Mouse (Mus musculus) kidney, postnatal 25 days (tissue): ENCODE measurements around the gene Gm21983.

Experiments
- DNase-seq, 2 experiments: peaks; one replicate each; pipeline ENCODE4 v3.0.0; 2021; ENCODE audit warnings: mixed read lengths in 2 of 2

The Gm21983 gene

GRCm38 (mm10) chr7:27184964-27185363 lies 4.1 kb upstream of the Gm21983 start:
- DNase-seq: peak; percentile 44 to 47

DNA sequence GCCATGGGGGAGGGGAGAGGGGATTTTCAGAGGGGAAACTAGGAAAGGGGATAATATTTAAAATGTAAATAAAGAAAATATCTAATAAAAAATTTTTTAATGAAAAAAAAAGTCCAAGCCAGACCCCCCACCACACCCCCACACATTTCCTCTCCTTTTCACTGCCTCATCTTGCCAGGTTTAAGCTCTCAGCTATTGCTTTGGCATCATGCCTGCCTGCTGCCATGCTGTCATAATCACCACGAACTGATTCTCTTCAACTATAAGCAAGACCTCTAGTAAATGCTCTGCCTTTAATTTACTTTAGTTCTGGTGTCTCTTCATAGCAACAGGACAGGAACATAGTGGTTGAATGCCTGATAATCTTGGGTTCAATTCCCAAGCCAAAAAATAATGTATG lies 1.6 kb upstream of the Gm21983 start:
- DNase-seq: no peak

DNA sequence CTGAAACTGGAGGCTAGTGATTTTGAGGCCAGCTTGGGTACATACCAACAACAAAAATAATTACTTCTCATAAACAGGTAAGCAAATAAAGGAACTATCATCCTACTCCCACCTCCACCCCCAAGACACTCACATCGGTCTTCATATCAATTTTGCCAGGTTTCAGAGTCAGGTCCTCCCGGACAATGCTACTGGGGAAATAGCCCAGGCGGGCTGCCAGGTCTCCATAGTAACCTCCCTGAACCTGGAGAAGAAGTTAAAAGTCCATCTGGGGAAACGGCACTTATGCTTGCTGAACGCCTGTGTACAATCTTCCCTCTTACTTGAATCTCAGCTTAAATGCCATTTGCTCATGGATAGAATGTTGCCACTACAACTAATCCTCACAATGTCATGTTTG lies 850 bp downstream of the Gm21983 start:
- DNase-seq: peak; percentile 93

DNA sequence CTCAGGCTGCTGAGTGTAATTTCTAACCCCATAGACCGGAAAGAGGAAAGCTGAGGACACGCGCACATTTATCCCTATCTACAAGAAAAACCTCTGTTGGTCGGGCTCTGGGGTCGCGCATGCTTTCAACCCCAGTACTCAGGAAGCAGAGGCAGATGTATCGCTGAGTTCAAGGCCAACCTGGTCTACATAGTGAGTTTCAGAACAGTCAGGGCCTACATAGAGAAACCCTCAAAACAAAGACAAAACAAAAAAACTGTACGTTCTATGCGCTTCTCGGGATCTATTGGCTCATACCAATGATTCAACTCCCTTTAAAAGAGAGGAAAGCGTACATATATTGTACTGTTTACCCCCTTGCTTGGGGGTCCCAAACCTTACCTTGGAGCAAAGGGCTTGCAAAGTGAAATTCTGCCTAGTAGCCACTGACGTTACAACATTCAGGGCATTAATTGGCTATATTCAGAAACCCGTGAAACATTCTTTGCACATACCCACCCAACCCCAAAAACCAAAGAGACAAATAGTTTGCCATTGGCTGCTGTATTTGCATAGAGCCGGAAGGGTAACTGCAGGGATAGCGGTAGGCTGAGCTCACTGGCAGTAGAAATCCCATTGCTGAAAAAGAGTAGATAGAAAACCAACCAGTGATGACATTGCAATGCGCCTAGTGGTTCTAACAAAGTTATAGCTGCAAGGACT lies 1.5 kb downstream of the Gm21983 start:
- no peak for DNase-seq

GRCm38 (mm10) chr7:27178324-27179216 lies 2.3 kb downstream of the Gm21983 start, which contains the start of gene Rab4b:
TSS of gene Rab4b (minus strand) at chr7:27178896.
- DNase-seq: peak; percentile 100

- no peak for DNase-seq
Measured at GRCm38 (mm10) chr7:27177942-27178323, 3.0 kb downstream of the Gm21983 start.

GRCm38 (mm10) chr7:27174896-27175295 lies 6.0 kb downstream of the Gm21983 start:
- no peak for DNase-seq

DNA sequence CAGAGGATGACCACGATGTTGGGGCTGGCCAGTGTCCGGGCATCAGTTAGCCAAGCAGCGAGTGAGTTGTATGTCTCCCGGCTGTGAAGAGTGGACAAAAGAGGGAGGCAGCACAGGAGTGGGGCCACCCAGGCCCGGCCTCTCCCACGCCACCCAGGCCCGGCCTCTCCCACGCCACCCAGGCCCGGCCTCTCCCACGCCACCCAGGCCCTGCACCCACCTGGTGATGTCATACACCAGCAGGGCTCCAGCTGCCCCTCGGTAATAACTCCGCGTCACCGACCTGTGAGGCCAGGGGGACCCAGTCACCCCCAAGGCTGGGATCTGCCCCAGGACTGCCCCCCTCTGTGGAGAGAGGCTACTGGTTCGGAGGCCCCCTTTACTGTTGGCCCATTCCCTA lies 6.4 kb downstream of the Gm21983 start:
- DNase-seq: no peak

DNA sequence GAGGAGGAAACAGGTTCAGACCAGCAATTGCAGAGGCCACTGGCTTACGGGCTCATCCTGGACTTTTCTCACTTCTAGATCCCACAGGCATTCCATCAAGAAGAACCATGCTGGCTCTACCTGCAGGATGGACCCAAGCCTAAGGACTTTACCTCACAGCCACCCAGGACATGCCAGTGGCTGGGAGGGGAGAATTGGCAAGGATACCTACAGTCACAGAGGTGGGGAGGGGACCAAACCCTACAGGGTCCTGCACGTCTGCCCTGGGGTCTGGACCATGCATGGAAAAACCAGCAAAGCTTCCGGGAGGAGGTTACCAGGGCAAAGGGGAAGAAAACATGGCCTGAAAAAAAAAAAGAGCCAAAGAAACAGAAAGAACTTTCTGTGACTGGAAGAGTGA lies 9.9 kb downstream of the Gm21983 start:
- DNase-seq: no peak

DNA sequence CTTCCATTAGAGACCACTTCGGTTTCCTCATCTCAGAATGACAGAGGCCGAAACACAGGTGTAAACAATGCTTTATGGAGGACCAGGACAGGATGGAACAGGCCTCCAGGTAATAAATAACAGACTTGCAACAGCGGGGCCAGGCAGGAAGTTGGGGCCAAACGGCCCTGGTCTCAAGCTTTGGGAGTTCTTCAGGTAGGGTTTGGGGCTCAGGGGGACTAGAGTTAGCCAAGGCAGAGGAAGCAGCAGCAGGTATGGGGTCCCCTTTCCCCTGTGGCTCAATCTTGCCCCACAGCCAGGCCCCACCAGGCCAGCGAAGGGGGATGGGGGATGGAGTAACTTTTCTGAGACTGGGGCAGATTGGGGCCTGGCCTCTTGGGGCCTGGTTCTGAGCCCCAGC lies 12.5 kb downstream of the Gm21983 start:
- peak in 1 of 2 experiments; percentile 61 for DNase-seq

- DNase-seq: peak in 1 of 2 experiments; percentile 44
Measured at GRCm38 (mm10) chr7:27167475-27168094, 13.3 kb downstream of the Gm21983 start.

DNA sequence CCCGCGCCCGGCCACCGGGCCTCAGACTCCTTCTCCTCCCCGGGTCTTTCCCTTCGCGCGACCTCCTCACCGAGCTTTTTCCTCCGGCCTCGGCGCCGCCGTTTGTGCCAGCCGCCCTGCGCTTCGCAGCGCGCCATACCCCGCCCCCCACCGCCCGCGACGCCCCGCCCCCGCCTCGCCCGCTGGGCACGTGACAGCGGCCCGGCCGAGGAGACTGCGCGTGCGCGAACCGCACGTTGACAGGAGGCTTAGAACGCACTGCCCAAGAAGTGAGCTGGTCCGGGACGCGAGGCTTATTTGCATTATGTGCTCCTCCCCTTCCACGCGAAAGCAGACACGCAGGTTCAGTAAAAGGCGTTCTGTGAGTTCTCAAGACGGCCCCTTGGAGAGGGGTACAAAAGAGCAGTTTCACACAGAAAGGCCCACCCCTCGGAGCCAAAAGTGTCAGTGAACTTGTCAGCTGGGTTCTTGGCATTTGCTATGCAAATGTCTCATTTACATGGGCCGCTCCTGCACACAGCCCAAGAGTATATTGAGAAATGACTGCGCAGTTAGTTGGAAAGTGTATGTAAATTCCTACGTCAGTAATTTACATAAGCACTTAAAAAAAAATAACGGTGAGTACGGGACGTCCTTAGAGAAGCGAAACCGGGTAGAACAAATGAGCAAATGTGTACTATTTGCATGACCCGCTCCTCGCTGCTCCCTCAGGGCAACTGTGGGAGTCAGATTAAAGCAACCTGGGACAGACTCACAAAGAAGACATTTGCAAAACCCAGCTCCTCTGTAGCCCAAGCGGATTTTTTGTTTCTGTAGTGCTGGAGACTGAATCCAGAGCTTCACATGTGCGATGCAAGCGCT lies 14.0 kb downstream of the Gm21983 start, which contains the start of gene Egln2:
Gene Egln2 (minus strand): TSS at position 189 of the 861 bp plus-strand sequence.
- peak; percentile 97 to 98 for DNase-seq

- peak; percentile 91 to 97 for DNase-seq
Measured at GRCm38 (mm10) chr7:27166229-27166613, 14.7 kb downstream of the Gm21983 start.

GRCm38 (mm10) chr7:27165696-27166095 lies 15.2 kb downstream of the Gm21983 start:
- no peak for DNase-seq

GRCm38 (mm10) chr7:27165007-27165655 lies 15.8 kb downstream of the Gm21983 start:
- peak; percentile 58 to 80 for DNase-seq

DNA sequence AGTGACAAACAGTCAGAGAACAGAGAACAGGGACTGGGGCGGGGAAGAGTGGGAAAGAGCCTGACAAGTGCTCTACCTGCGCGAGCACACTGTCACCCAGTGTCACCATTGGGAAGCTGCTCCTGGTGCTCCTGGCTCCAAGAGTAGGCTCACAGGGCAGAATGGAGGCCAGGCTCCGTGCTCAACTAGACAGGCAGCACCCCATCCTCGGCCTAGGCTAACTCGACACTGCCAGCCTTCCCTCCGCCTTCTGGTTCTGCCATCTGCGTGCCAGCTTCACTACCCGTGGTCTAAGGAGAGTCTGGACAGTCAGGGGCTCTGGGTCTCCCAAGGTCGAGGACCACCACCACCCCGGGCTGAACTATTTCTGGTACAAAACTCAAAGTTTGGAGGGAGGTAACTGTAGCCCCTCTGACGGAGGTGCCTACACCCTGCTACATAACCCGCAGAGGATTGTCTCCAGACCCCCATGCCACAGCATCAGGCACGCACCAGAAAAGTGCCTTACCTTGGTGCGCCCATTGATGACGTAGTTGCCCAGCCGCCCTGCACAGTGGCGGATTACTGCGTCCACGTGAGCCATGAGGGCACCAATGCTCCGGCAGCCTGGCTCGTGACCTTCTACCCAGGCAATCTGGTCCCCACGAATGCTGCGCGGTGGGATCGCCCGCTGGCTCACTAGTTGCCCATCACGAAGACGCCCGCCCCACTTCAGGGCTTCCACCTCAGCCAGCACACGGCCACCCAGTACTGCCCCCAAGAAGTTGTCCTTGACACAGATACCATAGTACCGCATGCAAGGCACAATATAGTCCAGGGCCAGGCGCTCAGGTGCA lies 16.6 kb downstream of the Gm21983 start:
- DNase-seq: peak in 1 of 2 experiments; percentile 77

DNA sequence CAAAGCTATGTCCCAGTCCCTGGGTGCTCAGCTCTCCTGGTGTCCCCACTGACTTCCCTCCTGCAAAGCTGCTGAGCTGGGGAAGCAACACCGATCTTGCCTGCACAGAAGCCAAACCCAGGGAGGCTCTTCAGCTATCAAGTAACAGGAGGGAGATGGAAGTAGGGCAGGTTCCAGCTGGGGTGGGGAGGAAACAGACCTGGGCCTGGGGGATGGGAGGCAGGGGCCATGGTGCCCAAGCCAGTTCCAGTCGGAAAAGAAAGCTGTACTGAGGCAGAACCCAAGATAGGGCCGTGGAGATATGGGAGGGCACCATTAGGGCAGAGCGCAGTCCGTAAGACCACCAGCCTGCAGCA lies 17.5 kb downstream of the Gm21983 start:
- peak in 1 of 2 experiments; percentile 37 for DNase-seq

DNA sequence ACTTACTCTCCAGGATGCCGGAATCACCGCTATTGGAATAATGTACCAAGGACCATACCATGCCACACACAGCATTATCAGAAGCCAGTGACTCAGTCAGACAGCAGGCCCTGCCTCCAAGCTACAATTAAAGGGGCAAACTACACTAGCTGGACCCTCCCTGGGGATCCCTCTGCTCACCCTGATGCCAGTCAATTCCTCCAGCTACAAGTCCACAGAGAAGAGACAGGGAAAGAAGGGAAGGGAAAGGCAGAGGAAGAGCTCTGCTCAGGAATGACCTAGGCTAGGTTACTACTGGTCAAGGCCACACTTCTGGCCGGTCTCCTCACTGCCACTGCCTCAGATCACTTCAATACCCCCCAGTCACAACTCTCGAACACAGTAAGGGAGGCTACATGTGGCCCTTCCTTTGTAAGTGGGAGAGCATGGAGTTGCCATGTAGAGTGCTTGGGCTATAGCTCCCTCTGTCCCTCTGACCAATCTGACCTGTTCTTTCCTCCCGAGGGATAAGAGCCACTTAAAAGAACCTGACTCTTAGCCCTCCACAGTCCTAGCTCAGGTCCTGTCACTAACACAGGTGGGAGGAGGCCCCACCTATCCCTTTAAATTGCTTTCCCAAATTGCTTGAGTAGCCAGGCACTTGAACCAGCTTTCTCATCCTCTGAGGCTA lies 18.0 kb downstream of the Gm21983 start:
- no peak for DNase-seq

- DNase-seq: peak in 1 of 2 experiments; percentile 61
Measured at GRCm38 (mm10) chr7:27161744-27162143, 19.1 kb downstream of the Gm21983 start.

GRCm38 (mm10) chr7:27160921-27161320 lies 20.0 kb downstream of the Gm21983 start:
- DNase-seq: peak in 1 of 2 experiments; percentile 34
